Mouse (Mus musculus): Measurements from ENCODE around the gene 1700021F05Rik.
"Not testable (repeated sequence)": the region's sequence is repeated elsewhere in the genome, so short reads cannot be mapped to it uniquely, and the experiment has no call there.

Gene 1700021F05Rik

GRCm38 (mm10) chr10:43539746-43540310 is 966 bp downstream of the 1700021F05Rik start:
- DNase-seq (ENCODE audit: extremely low read depth, low read depth, low spot score): no peak

GRCm38 (mm10) chr10:43538831-43539230 is 2.0 kb downstream of the 1700021F05Rik start:
- DNase-seq (ENCODE audit: extremely low read depth, low read depth, low spot score): no peak

GRCm38 (mm10) chr10:43537652-43538051 is 3.1 kb downstream of the 1700021F05Rik start:
- DNase-seq (ENCODE audit: extremely low read depth, low read depth, low spot score): no peak

DNA sequence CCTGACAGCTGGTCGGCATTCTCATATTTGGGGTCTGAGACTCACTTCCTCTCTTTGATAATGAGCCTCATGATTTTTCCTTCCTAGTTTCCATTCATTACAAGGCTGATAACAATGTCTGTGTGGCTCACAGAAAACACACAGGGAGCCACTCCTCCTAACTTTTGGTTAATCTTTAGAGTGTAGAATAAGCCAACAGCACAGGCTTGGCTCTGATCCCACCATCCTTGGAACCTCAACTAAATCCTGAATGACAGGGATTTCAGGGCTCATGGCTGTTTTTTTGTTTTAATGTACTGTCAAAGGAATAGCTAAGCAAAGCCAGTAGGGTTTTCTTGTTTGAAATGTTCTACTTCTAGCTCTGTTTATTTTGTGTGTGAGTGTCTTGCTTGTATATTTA is 6.4 kb downstream of the 1700021F05Rik start:
- DNase-seq (ENCODE audit: extremely low read depth, low read depth, low spot score): no peak

GRCm38 (mm10) chr10:43527283-43528269 is 13.2 kb downstream of the 1700021F05Rik start:
- no peak for DNase-seq (ENCODE audit: extremely low read depth, low read depth, low spot score)

GRCm38 (mm10) chr10:43523931-43524330 is 16.9 kb downstream of the 1700021F05Rik start, which contains the start of gene Gm9803:
TSS of gene Gm9803 (plus strand) at chr10:43524084.
- not testable (repeated sequence) for DNase-seq (ENCODE audit: extremely low read depth, low read depth, low spot score)

DNA sequence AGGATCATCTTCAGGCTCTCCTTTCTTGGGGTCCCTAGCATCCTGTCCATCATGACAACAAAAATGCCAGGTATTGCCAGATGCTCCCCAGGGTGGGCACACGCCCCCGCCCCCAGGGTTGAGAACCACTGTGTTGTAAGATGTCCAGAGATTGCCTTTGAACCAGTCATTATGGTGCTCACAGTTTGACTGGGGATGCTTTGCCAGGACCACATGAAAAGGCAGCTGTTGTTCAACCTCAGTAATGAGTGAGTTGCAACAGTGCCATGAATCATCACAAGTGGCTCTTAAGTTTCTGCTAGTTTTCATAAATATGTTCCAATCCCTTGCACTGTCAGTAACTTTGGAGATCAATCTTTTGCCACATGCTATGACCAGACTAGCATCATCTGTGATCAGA is 20.8 kb downstream of the 1700021F05Rik start:
- DNase-seq (ENCODE audit: extremely low read depth, low read depth, low spot score): no peak

DNA sequence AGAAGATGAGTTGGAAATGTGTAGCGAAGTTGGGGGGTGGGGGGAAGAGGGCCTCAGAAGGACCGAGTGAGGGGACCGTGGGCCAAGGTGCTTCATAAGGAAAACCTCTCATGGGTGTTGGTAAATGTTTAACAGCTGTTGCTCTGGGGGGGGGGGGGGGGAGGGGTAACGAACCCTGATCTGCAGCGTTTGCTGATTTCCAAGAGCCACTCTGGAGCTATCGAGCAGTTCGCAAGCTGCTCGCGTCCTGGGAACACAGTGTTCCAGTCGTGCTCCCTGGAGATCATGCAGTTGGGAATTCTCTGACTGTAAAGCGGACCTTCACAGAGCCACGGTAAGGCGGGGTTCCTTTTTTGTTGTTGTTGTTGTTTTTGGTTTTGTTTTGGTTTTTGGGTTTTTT is 22.4 kb downstream of the 1700021F05Rik start:
- DNase-seq (ENCODE audit: extremely low read depth, low read depth, low spot score): no peak

DNA sequence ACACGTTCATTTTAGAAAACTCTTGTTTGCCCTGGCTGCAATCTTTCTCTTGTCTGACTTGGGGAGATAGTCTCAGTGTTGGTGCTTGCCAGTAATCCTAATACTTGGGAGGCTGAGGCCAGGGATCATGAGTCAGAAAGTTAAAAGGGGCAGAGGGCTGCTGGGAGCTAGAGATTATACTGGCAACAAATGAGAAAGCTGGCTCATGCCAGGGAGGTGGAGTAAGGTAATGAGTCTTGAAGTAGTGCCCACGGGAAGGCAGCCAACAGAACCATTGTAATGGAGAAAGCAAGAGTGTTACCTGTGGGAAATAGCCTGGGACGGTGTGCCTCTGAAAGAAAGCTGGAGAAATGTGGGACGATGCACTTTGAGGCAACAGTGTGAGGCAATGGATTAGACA is 23.0 kb downstream of the 1700021F05Rik start:
- peak; percentile 98 for DNase-seq (ENCODE audit: extremely low read depth, low read depth, low spot score)

GRCm38 (mm10) chr10:43516992-43517660 is 23.7 kb downstream of the 1700021F05Rik start:
- peak; percentile 71 for DNase-seq (ENCODE audit: extremely low read depth, low read depth, low spot score)

GRCm38 (mm10) chr10:43512976-43513375 is 27.8 kb downstream of the 1700021F05Rik start:
- no peak for DNase-seq (ENCODE audit: extremely low read depth, low read depth, low spot score)

DNA sequence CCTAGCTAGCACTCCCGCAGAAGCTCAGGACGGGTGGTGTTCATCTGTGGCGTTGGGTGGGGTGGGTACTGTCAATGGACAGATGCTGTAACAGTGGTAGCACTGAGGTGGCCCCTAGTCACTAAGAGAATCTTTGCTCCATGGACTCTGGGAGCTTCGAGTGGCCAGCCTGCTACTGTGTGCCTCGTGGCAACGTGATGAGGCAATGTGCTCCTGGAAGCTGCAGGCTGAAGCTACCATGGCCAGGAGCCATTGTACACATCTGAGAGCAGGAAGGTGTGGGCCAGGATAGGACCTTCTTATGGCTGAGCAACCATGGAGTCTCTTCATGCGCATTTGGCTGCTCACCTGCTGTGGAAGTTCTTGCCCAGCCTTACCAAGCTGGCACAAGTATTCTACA is 31.6 kb downstream of the 1700021F05Rik start:
- no peak for DNase-seq (ENCODE audit: extremely low read depth, low read depth, low spot score)

DNA sequence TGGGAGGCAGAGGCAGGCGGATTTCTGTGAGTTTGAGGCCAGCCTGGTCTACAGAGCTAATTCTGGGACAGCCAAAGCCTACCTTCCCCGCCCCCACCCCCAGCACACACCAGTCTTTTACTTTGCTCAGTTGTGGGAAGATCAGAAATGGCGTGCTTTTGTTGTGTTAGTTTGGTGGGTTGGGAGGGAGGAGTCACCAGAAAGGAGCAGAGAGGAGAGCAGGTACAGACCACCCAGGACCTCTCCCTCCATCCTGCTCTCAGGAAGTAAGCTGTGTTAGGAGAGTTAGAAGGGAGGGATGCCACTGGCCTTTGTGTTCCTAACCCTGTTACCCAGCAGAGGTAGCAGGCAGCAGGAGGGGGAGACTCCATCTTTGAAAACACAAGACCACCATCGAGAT is 33.7 kb downstream of the 1700021F05Rik start:
- DNase-seq (ENCODE audit: extremely low read depth, low read depth, low spot score): no peak

- no peak for DNase-seq (ENCODE audit: extremely low read depth, low read depth, low spot score)
These were observed 36.5 kb downstream of the 1700021F05Rik start for GRCm38 (mm10) chr10:43504291-43504690.

DNA sequence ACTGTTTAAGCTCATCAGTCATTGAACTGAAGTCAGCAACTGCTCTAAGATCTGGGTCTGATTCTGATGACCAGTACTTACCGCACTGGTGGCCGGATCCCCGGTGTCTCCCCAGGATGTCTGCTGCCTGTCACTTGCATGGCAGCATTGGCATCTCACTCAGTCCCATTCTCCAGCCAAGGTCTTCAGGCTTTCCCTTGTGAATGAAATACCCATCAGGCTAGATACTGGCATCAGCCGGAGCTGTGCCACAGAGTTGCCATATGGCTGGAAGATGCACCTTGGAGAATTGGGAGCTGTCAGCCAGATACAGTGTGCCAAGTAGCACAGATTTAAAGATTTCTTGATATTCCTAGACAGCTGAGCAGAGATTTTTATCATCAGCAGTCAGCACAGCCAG is 38.2 kb downstream of the 1700021F05Rik start:
- DNase-seq (ENCODE audit: extremely low read depth, low read depth, low spot score): no peak

DNA sequence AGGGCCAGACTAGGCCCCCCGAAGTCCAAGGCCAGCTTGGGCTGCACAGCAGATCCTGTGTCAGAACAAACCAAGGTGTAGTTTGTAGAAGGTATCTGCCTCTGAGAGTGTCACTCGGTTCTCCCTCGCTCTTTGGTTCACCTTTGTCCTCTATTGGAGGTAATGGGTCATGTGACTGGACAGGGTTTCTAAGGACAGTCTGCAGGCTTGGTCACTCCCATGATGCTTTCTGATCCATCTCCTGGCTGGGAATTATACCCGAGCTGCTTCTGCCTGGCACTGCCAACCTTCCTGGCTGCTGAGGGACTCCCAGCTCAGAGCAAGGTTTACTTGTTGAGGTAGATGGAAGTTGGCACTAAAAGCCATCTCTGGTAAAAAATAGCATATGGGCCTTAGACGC is 49.9 kb downstream of the 1700021F05Rik start:
- no peak for DNase-seq (ENCODE audit: extremely low read depth, low read depth, low spot score)

- DNase-seq (ENCODE audit: extremely low read depth, low read depth, low spot score): no peak
These were observed 50.8 kb downstream of the 1700021F05Rik start for GRCm38 (mm10) chr10:43490034-43490433.

- DNase-seq (ENCODE audit: extremely low read depth, low read depth, low spot score): peak; percentile 64
These were observed 51.2 kb downstream of the 1700021F05Rik start for GRCm38 (mm10) chr10:43489550-43489949.

DNA sequence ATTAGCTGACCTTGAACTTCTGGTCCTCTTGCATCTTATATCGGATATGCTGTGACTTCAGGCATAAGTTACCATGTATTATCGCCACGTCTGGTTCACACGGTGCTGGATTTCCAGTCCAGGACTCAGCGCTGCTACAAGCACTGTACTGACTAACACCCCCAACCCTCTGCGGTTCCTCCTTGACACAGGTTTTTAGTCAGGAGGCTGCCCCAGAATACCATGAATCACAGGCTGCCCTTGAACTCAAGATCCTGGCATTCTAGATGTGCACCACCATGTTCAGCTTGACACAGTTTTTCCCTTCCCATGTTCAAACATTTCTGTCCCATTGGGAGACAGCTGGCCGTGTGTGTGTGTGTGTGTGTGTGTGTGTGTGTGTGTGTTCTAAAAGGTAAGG is 51.7 kb downstream of the 1700021F05Rik start:
- DNase-seq (ENCODE audit: extremely low read depth, low read depth, low spot score): no peak

DNA sequence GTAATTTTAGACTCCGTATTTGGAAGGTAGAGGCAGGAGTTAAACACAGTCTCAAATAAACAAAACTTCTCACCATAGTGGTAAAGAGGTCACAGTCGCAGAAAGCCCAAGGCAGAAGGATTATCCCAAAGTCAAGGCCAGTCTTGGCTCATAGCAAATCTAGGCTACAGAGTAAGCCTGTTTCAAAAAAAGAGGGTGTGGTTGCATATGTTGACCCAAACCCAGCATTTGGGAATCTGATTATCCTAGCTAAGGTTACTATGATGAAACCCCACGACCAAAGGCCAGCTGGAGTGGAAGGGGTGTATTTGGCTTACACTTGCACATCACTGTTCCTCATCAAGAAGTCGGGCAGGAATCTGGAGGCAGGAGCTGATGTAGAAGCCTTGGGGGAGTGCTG is 52.5 kb downstream of the 1700021F05Rik start:
- DNase-seq (ENCODE audit: extremely low read depth, low read depth, low spot score): peak; percentile 52

GRCm38 (mm10) chr10:43487441-43488010 is 53.3 kb downstream of the 1700021F05Rik start:
- DNase-seq (ENCODE audit: extremely low read depth, low read depth, low spot score): no peak

Measured in fat pad, adult 2 months (tissue).